Mouse (Mus musculus) urinary bladder, postnatal 0 days (tissue): Measurements from ENCODE around the gene Pmel. TPM values are rescaled to one million over a fixed set of nuclear protein-coding genes. Genes with fewer than 3 reads are reported as not detected.

Experiments used
- polyA plus RNA-seq: library from polyadenylated mRNA; unstranded; fragments of >200 nt; fragmentation: Nextera tagmentation; extraction: Ambion mirVana; gene quantifications from 2 replicates; pipeline ENCODE4 v1.2.1, GENCODE M21; 2015

The Pmel gene
- 1.1 and 1.2 TPM in 2 replicates for polyA plus RNA-seq

DNA sequence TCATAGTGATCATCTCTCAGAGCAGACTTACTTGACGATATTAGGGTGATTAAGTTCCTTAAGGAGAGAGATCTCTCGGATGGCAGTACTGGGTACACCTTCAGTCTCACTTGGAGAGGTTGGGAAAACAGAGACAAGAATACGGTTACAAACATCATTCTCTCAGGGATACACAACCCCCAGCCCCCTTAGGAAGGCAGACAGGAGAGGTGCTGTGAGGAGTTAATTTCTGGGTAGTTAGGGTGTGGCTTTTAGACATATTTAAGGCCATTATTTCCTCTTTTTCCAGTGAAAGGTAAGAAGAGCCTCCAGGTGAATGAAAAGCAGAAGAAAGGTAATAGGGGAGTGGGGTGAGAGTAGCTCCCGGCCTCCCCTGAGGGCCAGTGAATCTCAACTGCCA lies at the start of gene Pmel:
Gene Pmel, plus strand, starts transcription at position 301 of the 400 bp plus-strand sequence.

DNA sequence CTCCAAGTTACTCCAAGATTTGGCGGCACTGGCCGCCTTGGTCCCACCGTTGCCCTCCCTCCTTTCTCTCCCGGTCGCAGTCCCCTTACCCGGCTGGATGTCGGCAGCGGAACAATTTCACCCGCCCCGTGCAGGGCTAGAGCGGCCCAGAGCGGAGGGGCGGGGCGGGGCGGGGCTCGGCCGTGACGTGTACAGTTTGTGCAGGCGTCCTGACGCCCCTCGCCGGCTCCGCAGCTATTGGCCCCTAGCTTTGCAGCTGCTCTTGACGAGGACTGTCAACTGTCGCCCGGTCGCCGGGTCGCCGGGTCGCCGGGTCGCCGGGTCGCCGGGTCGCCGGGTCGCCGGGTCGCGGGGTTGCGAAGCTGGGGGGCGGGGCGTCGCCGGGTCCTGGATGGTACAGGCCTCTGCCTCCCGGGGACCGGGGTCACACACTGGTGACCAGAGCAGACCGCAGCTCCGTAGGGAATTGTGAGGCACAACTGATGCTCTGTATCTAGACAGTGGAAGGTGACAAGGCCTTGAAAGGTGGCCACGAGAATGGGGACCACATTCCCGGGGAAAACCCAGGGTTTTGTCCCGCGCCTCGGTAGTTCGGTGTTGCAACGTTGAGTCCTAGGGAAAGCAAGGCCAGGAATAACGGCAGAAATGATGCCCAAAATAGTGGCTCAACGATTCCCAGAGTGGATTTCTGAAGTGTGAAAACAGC lies 30.1 kb upstream of the Pmel start, which contains the start of gene Suox:
Gene Suox, minus strand, starts transcription at position 311 of the 706 bp plus-strand sequence.

DNA sequence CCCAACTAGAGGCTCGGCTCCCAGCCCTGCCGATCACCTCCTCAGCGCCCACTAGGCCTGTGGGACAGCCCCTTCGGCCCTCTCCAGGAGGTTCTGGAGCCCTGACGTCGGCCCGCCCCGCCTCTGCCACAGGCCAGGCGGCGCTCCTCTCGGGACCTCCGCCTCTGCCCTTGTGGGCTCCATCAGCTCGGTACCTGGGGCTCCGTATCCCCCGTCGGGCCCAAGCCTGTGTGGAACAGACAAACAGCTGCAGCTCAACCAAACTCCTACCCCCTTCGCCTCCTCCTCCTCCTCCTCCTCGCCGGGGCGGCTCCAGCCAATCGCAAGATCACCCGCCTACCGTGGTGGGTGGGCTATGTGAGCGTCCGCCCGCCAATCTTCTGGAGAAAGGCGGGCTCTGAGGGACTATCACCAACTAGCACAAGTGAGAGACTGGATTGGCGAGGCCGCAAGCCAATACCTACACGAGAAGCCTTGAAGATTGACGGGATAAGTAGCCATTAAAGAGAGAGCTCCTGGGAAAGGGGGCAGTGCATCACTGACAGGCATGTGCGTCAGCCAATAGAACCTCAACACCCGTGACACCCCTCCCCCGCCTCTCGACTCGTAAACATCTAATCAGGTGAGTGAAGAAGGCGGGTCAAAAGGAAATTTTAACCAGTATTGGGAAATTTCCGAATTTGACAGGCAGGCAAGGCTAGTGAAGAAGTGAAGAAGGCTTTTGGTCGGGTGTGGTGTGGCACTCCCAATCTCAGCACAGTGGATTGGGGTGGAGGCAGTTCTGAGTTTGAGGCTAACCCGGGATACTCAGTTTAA lies 7.8 kb upstream of the Pmel start, which contains the start of gene Rab5b:
Gene Rab5b, minus strand, starts transcription at position 273 of the 816 bp plus-strand sequence.

DNA sequence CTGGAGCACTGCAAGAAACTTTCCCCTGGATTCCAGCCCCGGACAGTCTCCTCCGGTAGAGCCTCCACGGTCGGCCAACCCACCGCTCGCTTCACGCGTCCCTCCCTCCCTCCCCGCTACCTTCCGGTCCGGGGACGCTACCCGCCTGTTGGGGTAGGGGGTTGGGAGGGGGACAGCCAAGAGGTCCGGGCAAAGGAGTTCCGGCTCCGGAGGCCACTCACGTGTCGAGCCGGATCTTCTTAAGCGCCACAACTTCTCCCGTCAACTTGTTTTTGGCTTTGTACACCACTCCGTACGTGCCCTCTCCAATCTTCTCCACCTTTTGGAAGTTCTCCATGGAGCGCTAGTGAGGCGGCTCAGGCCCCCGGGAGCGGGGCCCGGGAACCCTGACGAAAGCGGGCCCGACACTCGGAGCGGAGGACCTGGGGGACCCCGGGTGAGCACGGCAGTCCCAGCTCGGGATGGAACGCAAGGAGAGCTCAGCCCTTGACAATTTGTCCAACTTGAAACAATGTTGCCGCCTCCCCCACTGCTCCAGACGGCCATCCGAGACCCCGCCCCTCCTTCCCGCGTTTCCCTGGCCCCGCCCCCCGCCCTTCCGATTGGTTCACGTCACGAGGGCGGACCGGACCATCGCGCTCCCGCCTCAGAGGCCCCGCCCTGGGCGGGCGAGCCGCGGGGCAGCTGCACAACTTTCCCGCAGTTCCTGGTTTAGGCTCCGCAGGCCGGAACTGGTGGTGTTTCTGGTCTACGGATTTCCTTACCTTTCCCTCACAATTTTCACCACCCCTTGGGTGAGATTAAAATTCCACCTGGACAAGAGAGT lies 709 bp downstream of the Pmel start, which contains the start of gene Cdk2:
Gene Cdk2, minus strand, starts transcription at position 541 of the 826 bp plus-strand sequence.

DNA sequence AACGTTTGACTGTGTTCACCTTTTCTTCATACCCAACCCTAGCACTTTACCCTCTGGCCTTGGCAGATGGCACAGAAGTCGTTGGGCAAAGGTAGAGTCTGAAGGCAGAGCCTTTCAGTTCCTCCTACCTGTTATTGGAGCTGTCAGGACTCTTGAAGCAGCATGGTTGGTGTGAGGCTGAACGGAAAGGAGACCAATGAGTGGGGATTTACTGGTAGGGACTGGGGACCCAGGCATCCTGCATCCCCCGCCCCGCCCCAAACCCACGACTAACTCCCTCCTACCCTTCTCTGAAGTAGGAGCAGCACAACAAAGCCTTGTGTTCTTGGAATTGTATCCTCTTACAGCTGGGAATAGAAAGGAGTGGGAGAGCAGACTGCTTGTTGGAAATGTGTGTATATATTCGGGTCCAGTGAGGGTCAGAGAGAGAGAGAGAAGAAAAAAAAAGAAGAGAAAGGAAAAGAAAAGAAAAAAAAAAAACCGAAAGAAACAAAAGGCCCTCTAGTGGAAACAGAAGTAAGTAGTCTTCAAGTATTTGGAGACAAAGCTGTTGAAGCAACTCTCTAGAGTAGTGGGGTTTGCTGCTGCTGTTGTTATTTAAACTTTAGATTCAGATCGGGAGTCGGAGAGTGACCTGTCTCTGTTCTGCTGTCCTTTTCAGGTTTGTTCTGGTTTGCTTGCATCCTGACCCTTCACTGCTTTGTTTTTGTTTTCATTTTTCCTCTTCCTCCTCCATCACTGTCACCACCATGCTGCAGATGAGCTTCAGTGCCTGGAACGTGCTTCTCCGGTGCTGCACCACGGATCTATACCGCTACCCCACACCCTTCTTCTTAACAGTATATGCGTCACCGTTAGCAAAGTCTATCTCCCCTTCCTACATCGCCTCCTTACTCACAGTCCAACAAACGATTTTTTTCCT lies 40.9 kb downstream of the Pmel start, which contains the start of gene Dgka:
Gene Dgka, minus strand, starts transcription at position 176 of the 922 bp plus-strand sequence.

DNA sequence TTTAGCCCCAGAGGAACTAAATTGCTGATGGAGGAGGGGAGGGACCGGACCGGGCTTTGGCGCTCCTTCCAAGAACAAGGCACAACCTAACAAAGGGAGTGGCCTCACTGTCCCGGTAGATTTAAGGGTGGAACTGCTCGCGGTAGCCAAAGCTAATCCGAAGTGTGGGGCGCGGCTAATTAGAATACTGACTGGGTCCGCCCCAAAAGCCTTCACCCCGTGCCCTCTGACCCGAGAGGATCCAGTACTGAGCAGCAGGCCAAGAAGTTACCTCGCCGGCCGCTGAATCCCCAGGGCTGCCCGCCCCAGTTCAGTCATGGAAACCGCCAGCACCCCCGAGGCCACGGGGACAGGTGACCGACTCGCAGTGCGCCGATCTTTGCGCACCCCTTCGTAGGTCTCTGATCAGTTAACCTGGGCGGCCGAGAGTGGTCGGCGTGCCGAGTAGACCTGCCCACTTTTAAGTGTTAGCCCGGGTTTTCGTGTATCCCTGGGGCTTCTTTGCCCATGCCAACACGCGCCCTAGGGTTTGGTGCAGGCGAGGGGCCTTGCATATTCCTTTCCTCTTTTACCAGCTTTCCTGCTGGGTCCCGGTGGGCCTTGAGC lies 43.8 kb downstream of the Pmel start, which contains the start of gene Pym1:
Gene Pym1, plus strand, starts transcription at position 244 of the 606 bp plus-strand sequence.

Other genes starting within 250 kb of the Pmel start
- gene Smarcc2, start 244.9 kb upstream of the Pmel start, polyA plus RNA-seq: 25.9 and 32.1 TPM in 2 replicates
- 9,114 and 9,500 TPM in 2 replicates for gene Myl6, start 210.1 kb upstream of the Pmel start, polyA plus RNA-seq
- gene Myl6b, start 205.5 kb upstream of the Pmel start, polyA plus RNA-seq: 3.1 and 3.2 TPM in 2 replicates
- 35.3 and 39.3 TPM in 2 replicates for gene Esyt1, start 178.3 kb upstream of the Pmel start, polyA plus RNA-seq
- gene Zc3h10, start 156.4 kb upstream of the Pmel start, polyA plus RNA-seq: 6.9 and 8.0 TPM in 2 replicates
- gene Rpl41, start 154.9 kb upstream of the Pmel start, polyA plus RNA-seq: 3,278 and 3,571 TPM in 2 replicates
- gene Pa2g4, start 138.2 kb upstream of the Pmel start, polyA plus RNA-seq: 97.3 and 100 TPM in 2 replicates
- gene Erbb3, start 114.5 kb upstream of the Pmel start, polyA plus RNA-seq: 6.5 and 7.6 TPM in 2 replicates
- 632 and 654 TPM in 2 replicates for gene Rps26, start 77.4 kb upstream of the Pmel start, polyA plus RNA-seq
- gene Ikzf4, start 58.2 kb upstream of the Pmel start, polyA plus RNA-seq: 1.4 and 2.5 TPM in 2 replicates
- gene Suox, start 30.1 kb upstream of the Pmel start, polyA plus RNA-seq: 17.7 and 18.5 TPM in 2 replicates
- gene Rab5b, start 7.9 kb upstream of the Pmel start, polyA plus RNA-seq: 64.6 and 72.6 TPM in 2 replicates
- 29.6 and 35.8 TPM in 2 replicates for gene Cdk2, start 836 bp downstream of the Pmel start, polyA plus RNA-seq
- gene Dgka, start 40.7 kb downstream of the Pmel start, polyA plus RNA-seq: 18.1 and 19.7 TPM in 2 replicates
- 21.9 and 23.7 TPM in 2 replicates for gene Pym1, start 43.7 kb downstream of the Pmel start, polyA plus RNA-seq
- 7.8 and 14.0 TPM in 2 replicates for gene Mmp19, start 86.7 kb downstream of the Pmel start, polyA plus RNA-seq
- 33.3 and 38.3 TPM in 2 replicates for gene Dnajc14, start 99.9 kb downstream of the Pmel start, polyA plus RNA-seq
- 35.6 and 38.5 TPM in 2 replicates for gene Tmem198b, start 100.2 kb downstream of the Pmel start, polyA plus RNA-seq
- gene Sarnp, start 113.1 kb downstream of the Pmel start, polyA plus RNA-seq: 96.8 and 120 TPM in 2 replicates
- gene Ormdl2, start 117.5 kb downstream of the Pmel start, polyA plus RNA-seq: 37.7 and 42.1 TPM in 2 replicates
- gene Gdf11, start 187.5 kb downstream of the Pmel start, polyA plus RNA-seq: 1.6 and 1.7 TPM in 2 replicates
- 982 and 1,003 TPM in 2 replicates for gene Cd63, start 196.8 kb downstream of the Pmel start, polyA plus RNA-seq
- 12.6 and 16.5 TPM in 2 replicates for gene Rdh5, start 218.7 kb downstream of the Pmel start, polyA plus RNA-seq
- gene Bloc1s1, start 219.8 kb downstream of the Pmel start, polyA plus RNA-seq: 308 and 318 TPM in 2 replicates
- gene Itga7, start 229.6 kb downstream of the Pmel start, polyA plus RNA-seq: 28.2 and 36.5 TPM in 2 replicates